Mouse (Mus musculus): ENCODE results near the gene Mrpl16.

DNA sequence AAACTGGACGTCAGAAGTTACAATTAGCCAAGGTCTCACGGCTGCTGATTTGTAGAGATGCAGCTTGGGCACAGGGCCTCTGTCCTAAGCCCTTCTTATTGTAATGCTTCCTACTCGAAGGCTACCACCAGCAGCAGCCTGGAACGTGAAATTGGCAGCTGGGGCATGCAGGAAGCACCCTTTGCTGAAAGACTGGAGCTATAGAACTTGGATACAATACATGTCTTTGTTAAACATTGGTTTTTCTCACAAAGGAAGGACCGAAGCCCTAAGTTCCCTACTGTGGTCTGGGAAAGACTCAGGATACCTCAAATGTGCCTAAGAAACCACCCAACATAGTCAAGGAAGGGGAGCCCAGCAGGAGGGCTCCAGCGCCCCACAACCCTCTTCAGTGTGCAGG is 37.6 kb downstream of the Mrpl16 start:
- no peak for TF ChIP-seq GATA1 (IDR thresholded peaks at IDR 0.05; ENCODE audit: borderline replicate concordance, low read length)
- TF ChIP-seq FLI1 (IDR thresholded peaks at IDR 0.05; ENCODE audit: low read length): no peak
